Mouse (Mus musculus): ENCODE data around the gene Ilk.
"Not testable (repeated sequence)": the region's sequence is repeated elsewhere in the genome, so short reads cannot be mapped to it uniquely, and the experiment has no call there.

DNA sequence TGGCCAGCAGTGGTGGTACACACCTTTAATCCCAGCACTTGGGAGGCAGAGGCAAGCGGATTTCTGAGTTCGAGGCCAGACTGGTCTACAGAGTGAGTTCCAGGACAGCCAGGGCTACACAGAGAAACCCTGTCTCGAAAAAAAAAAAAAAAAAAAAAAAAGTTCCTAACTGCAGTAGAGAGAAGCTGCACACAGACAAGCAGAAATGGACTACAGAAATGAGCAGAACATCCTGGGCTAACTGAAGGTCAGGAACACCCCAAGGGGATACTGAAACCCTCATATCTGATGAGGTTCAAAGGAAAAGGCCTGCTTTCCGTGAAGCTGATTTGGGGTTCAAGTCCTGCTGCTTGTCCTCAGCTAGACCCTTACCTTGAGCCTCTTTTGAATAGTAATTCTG lies 928 bp upstream of the Ilk start:
- TF ChIP-seq CTCF (IDR thresholded peaks at IDR 0.05; ENCODE audit: borderline replicate concordance, extremely low read depth, insufficient read depth, insufficient read length); POLR2A (IDR thresholded peaks at IDR 0.05; ENCODE audit: borderline replicate concordance, extremely low read depth, insufficient read depth, insufficient read length, poor library complexity, severe bottlenecking): not testable (repeated sequence)
